Mouse (Mus musculus) hindbrain, embryonic 11.5 days (tissue): Measurements from ENCODE around the gene 4930555G01Rik. TPM values are rescaled to one million over a fixed set of nuclear protein-coding genes. Genes with fewer than 3 reads are reported as not detected.
"Not testable (repeated sequence)": the region's sequence is repeated elsewhere in the genome, so short reads cannot be mapped to it uniquely, and the experiment has no call there.

ENCODE experiments used
- ATAC-seq: fragments of 200-750 bp; cut with Nextera tagmentation; 2 replicates; pipeline ENCODE4 v1.8.0; 2017; ENCODE audit warnings: mild to moderate bottlenecking, moderate TSS enrichment, moderate library complexity; ENCODE audit not compliant: low FRiP score
- DNase-seq: peaks from one replicate; pipeline ENCODE4 v3.0.0-alpha.2; 2015; ENCODE audit warnings: low spot score
- H3K27ac ChIP-seq: fragments of 300-500 bp; sonication (generic); 2 replicates; pipeline ENCODE4 v1.5.1; 2014; ENCODE audit warnings: mild to moderate bottlenecking, low read depth, low read length
- H3K27me3 ChIP-seq: fragments of 300-500 bp; sonication (generic); 2 replicates; pipeline ENCODE4 v1.6.1; 2014; ENCODE audit warnings: mild to moderate bottlenecking, low read length, moderate library complexity, mixed read lengths; ENCODE audit not compliant: control insufficient read depth, insufficient read depth
- H3K36me3 ChIP-seq: fragments of 300-500 bp; sonication (generic); 2 replicates; pipeline ENCODE4 v1.6.1; 2014; ENCODE audit warnings: mild to moderate bottlenecking, low read length, moderate library complexity, mixed read lengths; ENCODE audit not compliant: control insufficient read depth, insufficient read depth
- H3K4me1 ChIP-seq: fragments of 300-500 bp; sonication (generic); replicated peaks from 2 replicates; pipeline ENCODE4 v1.6.1; 2014; ENCODE audit warnings: low read length, mixed read lengths; ENCODE audit not compliant: control insufficient read depth, insufficient read depth
- H3K4me2 ChIP-seq: fragments of 300-500 bp; sonication (generic); replicated peaks from 2 replicates; pipeline ENCODE4 v1.6.1; 2014; ENCODE audit warnings: mild to moderate bottlenecking, low read depth, low read length
- H3K4me3 ChIP-seq: fragments of 300-500 bp; sonication (generic); 2 replicates; pipeline ENCODE4 v1.5.1; 2014; ENCODE audit warnings: low read depth, low read length
- H3K9ac ChIP-seq: fragments of 300-500 bp; sonication (generic); 2 replicates; pipeline ENCODE4 v1.6.1; 2014; ENCODE audit warnings: low read depth, low read length
- H3K9me3 ChIP-seq: fragments of 300-500 bp; sonication (generic); 2 replicates; pipeline ENCODE4 v1.6.1; 2016; ENCODE audit warnings: low read length; ENCODE audit not compliant: control insufficient read depth
- WGBS: fragments of 180-500 bp; shearing (Covaris S2); extraction: QIAGEN DNeasy Blood & Tissue Kit; methylation state at CpG from one replicate; pipeline ENCODE4 v1.1.7; 2014; 5-methylcytosine and 5-hydroxymethylcytosine counted together
- polyA plus RNA-seq: library from polyadenylated mRNA; unstranded; fragments of >200 nt; fragmentation: Nextera tagmentation; extraction: Ambion mirVana; gene quantifications from 2 replicates; pipeline ENCODE4 v1.2.1, GENCODE M21; 2014

Gene 4930555G01Rik
- polyA plus RNA-seq, result not detected in 2 replicates

DNA sequence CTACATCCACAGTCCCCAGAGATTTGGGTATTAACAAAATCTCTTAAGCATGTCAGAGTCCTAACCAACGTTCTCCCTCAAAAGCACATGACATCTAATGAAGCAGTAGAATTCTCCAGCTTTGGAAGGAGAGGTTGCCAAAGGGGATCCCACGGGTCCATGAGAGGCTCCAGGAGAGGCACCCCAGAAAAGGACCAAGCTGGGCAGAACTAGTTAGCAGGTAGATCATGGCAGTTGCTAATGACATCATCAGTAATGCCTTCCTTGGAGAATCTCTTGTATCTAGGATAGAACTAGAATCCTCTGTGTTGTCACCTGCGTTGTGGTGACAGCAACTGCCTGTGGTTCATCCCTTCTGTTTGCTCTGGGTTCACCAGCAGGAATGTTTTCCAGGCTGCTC, at the start of gene 4930555G01Rik:
Gene 4930555G01Rik, plus strand, starts transcription at position 301 of the 400 bp plus-strand sequence.
- not testable (repeated sequence) for H3K4me2 ChIP-seq, H3K27me3 ChIP-seq, ATAC-seq, H3K27ac ChIP-seq, H3K4me1 ChIP-seq, DNase-seq, H3K9me3 ChIP-seq, H3K9ac ChIP-seq, H3K4me3 ChIP-seq, H3K36me3 ChIP-seq
- WGBS, result no CpG with 5 or more reads among the region's 3 CpGs

DNA sequence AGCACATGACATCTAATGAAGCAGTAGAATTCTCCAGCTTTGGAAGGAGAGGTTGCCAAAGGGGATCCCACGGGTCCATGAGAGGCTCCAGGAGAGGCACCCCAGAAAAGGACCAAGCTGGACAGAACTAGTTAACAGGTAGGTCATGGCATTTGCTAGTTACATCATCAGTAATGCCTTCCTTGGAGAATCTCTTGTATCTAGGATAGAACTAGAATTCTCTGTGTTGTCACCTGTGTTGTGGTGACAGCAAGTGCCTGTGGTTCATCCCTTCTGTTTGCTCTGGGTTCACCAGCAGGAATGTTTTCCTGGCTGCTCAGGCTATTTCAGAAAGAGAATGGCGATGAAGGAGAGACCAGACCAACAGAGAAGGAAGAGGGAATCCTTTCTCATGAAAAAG, 34.8 kb upstream of the 4930555G01Rik start, which contains the start of gene Gm3298:
Gene Gm3298, plus strand, starts transcription at position 301 of the 400 bp plus-strand sequence.
- not testable (repeated sequence) for H3K4me1 ChIP-seq, H3K4me2 ChIP-seq, H3K9ac ChIP-seq, H3K27ac ChIP-seq, H3K4me3 ChIP-seq, ATAC-seq, H3K27me3 ChIP-seq, H3K9me3 ChIP-seq, DNase-seq, H3K36me3 ChIP-seq
- WGBS, result no CpG with 5 or more reads among the region's 2 CpGs

DNA sequence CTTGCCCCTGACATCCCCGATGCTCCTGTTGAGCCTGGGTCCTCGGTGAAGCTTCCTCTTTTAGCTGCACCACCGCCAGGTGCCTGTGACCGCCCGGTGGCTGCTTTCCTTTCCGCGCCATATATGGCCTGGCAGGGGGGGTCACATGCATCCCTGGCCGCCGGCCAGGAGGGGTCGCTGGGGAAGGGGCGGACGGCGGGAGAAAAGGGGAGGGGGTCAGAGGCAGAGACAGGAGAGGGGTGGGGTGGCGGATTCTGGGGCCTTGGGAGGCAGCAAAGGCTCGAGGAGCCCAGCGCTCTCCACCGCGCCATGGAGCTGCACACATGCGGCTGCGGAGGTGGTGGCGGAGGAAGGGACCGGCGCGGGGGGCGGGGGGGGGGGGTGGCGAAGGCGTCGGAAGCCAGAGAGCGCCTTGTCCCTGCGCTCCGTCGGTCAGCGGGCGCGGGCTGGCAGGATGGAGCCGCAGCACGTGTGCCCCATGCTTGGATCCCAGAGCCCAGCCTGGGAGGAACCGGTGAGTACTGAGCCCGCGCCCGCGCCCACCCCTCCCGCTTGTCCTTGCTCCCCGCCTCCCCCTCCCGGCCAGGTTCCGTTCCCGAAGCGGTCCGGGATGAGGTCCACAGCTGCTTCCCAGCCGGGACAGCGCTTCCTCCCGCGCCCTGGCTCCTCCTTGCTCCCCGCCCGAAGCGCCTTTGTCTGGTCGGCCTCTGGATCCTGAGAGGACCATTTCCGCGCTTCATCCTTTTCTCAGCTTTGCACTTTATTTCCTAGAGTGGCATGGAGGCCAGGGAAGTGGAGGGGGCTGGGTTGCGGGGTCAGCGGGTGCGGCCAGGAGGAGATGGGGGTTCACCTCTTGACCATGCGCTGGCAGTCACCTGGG, 20.4 kb downstream of the 4930555G01Rik start, which contains the start of gene Gm8281:
Gene Gm8281, plus strand, starts transcription at position 430 of the 880 bp plus-strand sequence.
- not testable (repeated sequence) for H3K27me3 ChIP-seq, H3K4me1 ChIP-seq, H3K9me3 ChIP-seq, ATAC-seq, H3K27ac ChIP-seq, H3K36me3 ChIP-seq
- Histone ChIP-seq H3K9ac (0 out of 2 replicates have a peak within 1 kb of the TSS, but pooled peaks have one; percentile 27), H3K4me3 (peak within 1 kb of the TSS; percentile 40), H3K4me2 (peak within 1 kb of the TSS; percentile 44)
- DNase-seq, result peak; percentile 47
- 10% methylated on average over 17 of the region's 63 CpGs for WGBS

Other genes starting within 250 kb of the 4930555G01Rik start
- gene Gm3269, start 212.5 kb upstream of the 4930555G01Rik start, polyA plus RNA-seq, result not detected in 2 replicates
- gene Gm3264, start 195.1 kb upstream of the 4930555G01Rik start, polyA plus RNA-seq, result 0.28 and 1.3 TPM in 2 replicates
- 0.22 TPM in 1 of 2 replicates, not detected in the other for gene Gm3278, start 158.2 kb upstream of the 4930555G01Rik start, polyA plus RNA-seq
- not detected in 2 replicates for gene Gm8297, start 66.7 kb upstream of the 4930555G01Rik start, polyA plus RNA-seq
- 0.64 and 0.93 TPM in 2 replicates for gene Gm3298, start 34.7 kb upstream of the 4930555G01Rik start, polyA plus RNA-seq
- 2.3 and 2.7 TPM in 2 replicates for gene Gm8281, start 20.4 kb downstream of the 4930555G01Rik start, polyA plus RNA-seq
- gene Gm8279, start 80.9 kb downstream of the 4930555G01Rik start, polyA plus RNA-seq, result not detected in 2 replicates
- gene Gm3317, start 113.9 kb downstream of the 4930555G01Rik start, polyA plus RNA-seq, result not detected in 2 replicates
- gene Gm8271, start 135.2 kb downstream of the 4930555G01Rik start, polyA plus RNA-seq, result not detected in 2 replicates
- not detected in 2 replicates for gene Gm3526, start 210.0 kb downstream of the 4930555G01Rik start, polyA plus RNA-seq